Mouse (Mus musculus): ENCODE measurements around the gene Klhl33. TPM values are rescaled to one million over a fixed set of nuclear protein-coding genes. Genes with fewer than 3 reads are reported as not detected.
"Not testable (repeated sequence)": the region's sequence is repeated elsewhere in the genome, so short reads cannot be mapped to it uniquely, and the experiment has no call there.

Klhl33 gene
- polyA plus RNA-seq (2012; rRNA removed) = 2.1 and 2.2 TPM in 2 replicates

GRCm38 (mm10) chr14:50897374-50897765 lies at the start of gene Klhl33:
Gene Klhl33 (minus strand): TSS chr14:50897507.
- DNase-seq (ENCODE audit: low read depth) = no peak

- DNase-seq (ENCODE audit: low read depth) = not testable (repeated sequence)
These were observed 48.2 kb upstream of the Klhl33 start for GRCm38 (mm10) chr14:50945526-50945925.

- DNase-seq (ENCODE audit: low read depth) = not testable (repeated sequence)
These were observed 47.8 kb upstream of the Klhl33 start for GRCm38 (mm10) chr14:50945081-50945480.

GRCm38 (mm10) chr14:50944668-50945033 lies 47.3 kb upstream of the Klhl33 start:
- DNase-seq (ENCODE audit: low read depth) = not testable (repeated sequence)

- DNase-seq (ENCODE audit: low read depth) = no peak
These were observed 46.8 kb upstream of the Klhl33 start, which contains the start of gene Gm49342 for GRCm38 (mm10) chr14:50943932-50944667. Gene Gm49342 (plus strand): TSS chr14:50944517.

- DNase-seq (ENCODE audit: low read depth) = no peak
These were observed 41.6 kb upstream of the Klhl33 start for GRCm38 (mm10) chr14:50938940-50939339.

- no peak for DNase-seq (ENCODE audit: low read depth)
These were observed 41.0 kb upstream of the Klhl33 start for GRCm38 (mm10) chr14:50938119-50938908.

GRCm38 (mm10) chr14:50936649-50937048 lies 39.3 kb upstream of the Klhl33 start:
- DNase-seq (ENCODE audit: low read depth) = no peak

- DNase-seq (ENCODE audit: low read depth) = no peak
These were observed 34.2 kb upstream of the Klhl33 start for GRCm38 (mm10) chr14:50931493-50932020.

- peak; percentile 98 for DNase-seq (ENCODE audit: low read depth)
These were observed 33.6 kb upstream of the Klhl33 start, which contains the start of the genes Pip4p1 and Pnp for GRCm38 (mm10) chr14:50930754-50931492. Gene Pip4p1 (minus strand): TSS chr14:50930856. Gene Pnp (plus strand): TSS chr14:50931082.

GRCm38 (mm10) chr14:50930377-50930753 lies 33.1 kb upstream of the Klhl33 start:
- no peak for DNase-seq (ENCODE audit: low read depth)

GRCm38 (mm10) chr14:50929951-50930350 lies 32.6 kb upstream of the Klhl33 start:
- DNase-seq (ENCODE audit: low read depth) = no peak

GRCm38 (mm10) chr14:50927366-50927765 lies 30.1 kb upstream of the Klhl33 start:
- DNase-seq (ENCODE audit: low read depth) = no peak

GRCm38 (mm10) chr14:50925111-50925920 lies 28.0 kb upstream of the Klhl33 start:
- DNase-seq (ENCODE audit: low read depth) = no peak

- no peak for DNase-seq (ENCODE audit: low read depth)
These were observed 27.2 kb upstream of the Klhl33 start, which contains the start of the genes Osgep and Apex1 for GRCm38 (mm10) chr14:50924281-50925064. Gene Osgep (minus strand): TSS chr14:50924893. Gene Apex1 (plus strand): TSS chr14:50924968.

GRCm38 (mm10) chr14:50923437-50923836 lies 26.1 kb upstream of the Klhl33 start:
- not testable (repeated sequence) for DNase-seq (ENCODE audit: low read depth)

GRCm38 (mm10) chr14:50911356-50911755 lies 14.0 kb upstream of the Klhl33 start:
- no peak for DNase-seq (ENCODE audit: low read depth)

- no peak for DNase-seq (ENCODE audit: low read depth)
These were observed 10.8 kb upstream of the Klhl33 start for GRCm38 (mm10) chr14:50908126-50908525.

GRCm38 (mm10) chr14:50905327-50905726 lies 8.0 kb upstream of the Klhl33 start:
- not testable (repeated sequence) for DNase-seq (ENCODE audit: low read depth)

GRCm38 (mm10) chr14:50904828-50905129 lies 7.5 kb upstream of the Klhl33 start:
- no peak for DNase-seq (ENCODE audit: low read depth)
